ENCODE assay signal across 8 mouse cellular contexts in genomic region chr10:128645111-128646011, GRCm38 (mm10). TPM values are rescaled to one million over a fixed set of nuclear protein-coding genes. Genes with fewer than 3 reads are reported as not detected.
DNase-seq lines count a peak whose midpoint lies in the region; ATAC-seq and TF ChIP-seq lines count a peak whose summit lies in the region.

Gene Ikzf4, minus strand, starts transcription at chr10:128645991.

- H3K9me3 ChIP-seq in kidney, embryonic 14.5 days (ENCODE audit: control insufficient read depth, low read length), result no peaks in the 10 kb centered on the region

- peak within 1 kb of the TSS; percentile 81 for H3K4me2 ChIP-seq in kidney, embryonic 14.5 days (replicated peaks; ENCODE audit: low read depth, low read length)

- no peak for TF ChIP-seq CTCF in liver, adult 2 months (IDR thresholded peaks at IDR 0.05; ENCODE audit: low read depth, low read length)

- peak; percentile 84 for ATAC-seq in kidney, embryonic 14.5 days (ENCODE audit: low FRiP score, low TSS enrichment)

- no peaks in the 10 kb centered on the region for H3K27me3 ChIP-seq in kidney, embryonic 14.5 days (ENCODE audit: control insufficient read depth, insufficient read depth, low read length)
- no peaks in the 10 kb centered on the region for H3K27me3 ChIP-seq in liver, adult 2 months (ENCODE audit: control insufficient read depth, insufficient read depth, low read length)

- H3K27ac ChIP-seq in kidney, embryonic 14.5 days (ENCODE audit: low read depth, low read length), result peak within 1 kb of the TSS; percentile 2; the same call in 1 of the 2 replicates
- peak within 1 kb of the TSS; percentile 58 for H3K27ac ChIP-seq in liver, adult 2 months (replicated peaks; ENCODE audit: insufficient read depth, low read depth, low read length)

- no peaks in the 10 kb centered on the region for H3K36me3 ChIP-seq in kidney, embryonic 14.5 days (ENCODE audit: control insufficient read depth, insufficient read depth, low read length)
- no peaks in the 10 kb centered on the region for H3K36me3 ChIP-seq in liver, adult 2 months (ENCODE audit: control insufficient read depth, insufficient read depth, low read length)

- H3K4me3 ChIP-seq in kidney, embryonic 14.5 days (ENCODE audit: low read length), result peak within 1 kb of the TSS; percentile 49
- peak within 1 kb of the TSS; percentile 78 for H3K4me3 ChIP-seq in liver, adult 2 months (ENCODE audit: insufficient read depth, low read depth, low read length)

- DNase-seq in ovary, postnatal 10 days (ENCODE audit: low spot score), result peak; percentile 17
- DNase-seq in ovary, adult 18-20 months (ENCODE audit: low spot score), result no peak
- peak; percentile 75 to 80 for DNase-seq in cerebellum, postnatal 25 days
- DNase-seq in gastrocnemius, postnatal 14 days, result peak; percentile 25
- no peak for DNase-seq in liver, adult 2 months (ENCODE audit: extremely low read depth, low read depth, low spot score)
- peak; percentile 66 for DNase-seq in neural tube, embryonic 10.5 days (ENCODE audit: extremely low spot score, low spot score)
- DNase-seq in thymus, postnatal 36 days, result peak; percentile 47 to 57

- intact Hi-C loops in gastrocnemius, postnatal 14 days (cut with DNase I; ENCODE audit: low total_unique reads), result no loop called here

- peaks cover 15% of the 10 kb centered on the region for H3K4me1 ChIP-seq in kidney, embryonic 14.5 days (ENCODE audit: control insufficient read depth, insufficient read depth, low read length)
- H3K4me1 ChIP-seq in liver, adult 2 months (ENCODE audit: control insufficient read depth, insufficient read depth, low read length), result peaks cover 12% of the 10 kb centered on the region

- H3K9ac ChIP-seq in kidney, embryonic 14.5 days (ENCODE audit: low read depth, low read length), result peak within 1 kb of the TSS; percentile 60
- peak within 1 kb of the TSS; percentile 80 for H3K9ac ChIP-seq in liver, adult 2 months (ENCODE audit: low read depth, low read length)

- WGBS in kidney, embryonic 14.5 days, result 4% methylated on average over 36 of the region's 36 CpGs
- WGBS in liver, adult 2 months, result 20% methylated on average over 35 of the region's 36 CpGs

- no peaks in the 10 kb centered on the region; the same call in 1 of the 2 replicates for H3K79me2 ChIP-seq in liver, adult 2 months (ENCODE audit: control insufficient read depth, insufficient read depth, low read length)

- no peak for TF ChIP-seq POLR2A in liver, adult 2 months (IDR thresholded peaks at IDR 0.05; ENCODE audit: extremely low read depth, insufficient read depth, low read length)

RNA-seq across cellular contexts. Expression of gene Ikzf4, which starts in this region (rescaled TPM):
- under 1 TPM; 0.25 to 0.58 TPM for total RNA-seq in gastrocnemius, postnatal 14 days (2021)
- 1.8 and 2.8 TPM in 2 replicates for polyA plus RNA-seq in kidney, embryonic 14.5 days (2014; fragmentation: Nextera tagmentation; extraction: Ambion mirVana)
- total RNA-seq in liver, adult 2 months (2014; rRNA removed), result 0.09 and 0.13 TPM in 2 replicates
- 0.60 and 0.80 TPM in 2 replicates for polyA plus RNA-seq in liver, adult 2 months (2012; rRNA removed)

Comparison
In these comparisons a context has a peak if more than half of its experiments do, and no peak if none do; other contexts are left out.
1. DNase-seq: peak in ovary, postnatal 10 days (single experiment), cerebellum, postnatal 25 days (2 of 2), neural tube, embryonic 10.5 days (single experiment) and thymus, postnatal 36 days (2 of 2); none in ovary, adult 18-20 months (single experiment) and liver, adult 2 months (single experiment).
2. Peak in DNase-seq in gastrocnemius, postnatal 14 days; RNA of the gene not detected or under 1 TPM.